Mouse (Mus musculus) thymus, postnatal 14 days (tissue): ENCODE data around the gene Itga2b.
"Not testable (repeated sequence)": the region's sequence is repeated elsewhere in the genome, so short reads cannot be mapped to it uniquely, and the experiment has no call there.

Experiments
- DNase-seq: peaks from one replicate; pipeline ENCODE4 v3.0.0; 2021

Gene Itga2b

DNA sequence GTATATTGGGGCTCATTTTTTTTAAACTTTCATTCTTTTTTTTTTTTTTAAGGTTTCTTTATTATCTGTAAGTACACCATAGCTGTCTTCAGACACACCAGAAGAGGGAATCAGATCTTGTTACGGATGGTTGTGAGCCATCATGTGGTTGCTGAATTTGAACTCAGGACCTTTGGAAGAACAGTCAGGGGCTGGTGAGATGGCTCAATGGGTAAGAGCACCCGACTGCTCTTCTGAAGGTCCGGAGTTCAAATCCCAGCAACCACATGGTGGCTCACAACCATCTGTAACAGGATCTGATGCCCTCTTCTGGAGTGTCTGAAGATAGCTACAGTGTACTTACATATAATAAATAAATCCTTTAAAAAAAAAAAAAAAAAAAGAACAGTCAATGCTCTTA lies 59.6 kb downstream of the Itga2b start:
- DNase-seq: not testable (repeated sequence)

DNA sequence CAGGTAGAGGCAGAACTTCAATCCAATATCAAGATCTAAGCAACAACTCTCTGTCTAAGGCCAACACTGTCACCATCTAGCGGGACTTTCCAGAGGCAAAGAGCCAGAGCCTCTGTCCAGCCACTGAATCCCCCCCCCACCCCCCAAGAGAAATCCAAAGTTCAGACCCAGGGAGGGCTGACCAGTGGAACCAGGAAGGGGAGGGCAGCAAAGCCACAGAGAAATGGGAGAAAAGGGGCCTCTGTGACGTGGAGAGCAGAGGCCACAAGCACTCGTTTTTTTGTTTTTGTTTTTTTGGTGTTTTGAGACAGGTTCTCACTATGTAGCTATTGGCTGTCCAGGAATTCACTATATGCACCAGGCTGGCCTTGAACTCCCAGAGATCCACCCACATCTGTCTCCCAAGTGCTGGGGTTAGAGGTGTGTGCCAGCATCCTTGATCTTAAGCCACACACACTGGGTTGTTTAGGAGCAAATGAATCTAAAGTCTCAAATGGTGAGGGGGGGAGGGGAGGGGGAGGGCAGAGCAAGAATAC lies 60.1 kb downstream of the Itga2b start:
- DNase-seq: no peak

DNA sequence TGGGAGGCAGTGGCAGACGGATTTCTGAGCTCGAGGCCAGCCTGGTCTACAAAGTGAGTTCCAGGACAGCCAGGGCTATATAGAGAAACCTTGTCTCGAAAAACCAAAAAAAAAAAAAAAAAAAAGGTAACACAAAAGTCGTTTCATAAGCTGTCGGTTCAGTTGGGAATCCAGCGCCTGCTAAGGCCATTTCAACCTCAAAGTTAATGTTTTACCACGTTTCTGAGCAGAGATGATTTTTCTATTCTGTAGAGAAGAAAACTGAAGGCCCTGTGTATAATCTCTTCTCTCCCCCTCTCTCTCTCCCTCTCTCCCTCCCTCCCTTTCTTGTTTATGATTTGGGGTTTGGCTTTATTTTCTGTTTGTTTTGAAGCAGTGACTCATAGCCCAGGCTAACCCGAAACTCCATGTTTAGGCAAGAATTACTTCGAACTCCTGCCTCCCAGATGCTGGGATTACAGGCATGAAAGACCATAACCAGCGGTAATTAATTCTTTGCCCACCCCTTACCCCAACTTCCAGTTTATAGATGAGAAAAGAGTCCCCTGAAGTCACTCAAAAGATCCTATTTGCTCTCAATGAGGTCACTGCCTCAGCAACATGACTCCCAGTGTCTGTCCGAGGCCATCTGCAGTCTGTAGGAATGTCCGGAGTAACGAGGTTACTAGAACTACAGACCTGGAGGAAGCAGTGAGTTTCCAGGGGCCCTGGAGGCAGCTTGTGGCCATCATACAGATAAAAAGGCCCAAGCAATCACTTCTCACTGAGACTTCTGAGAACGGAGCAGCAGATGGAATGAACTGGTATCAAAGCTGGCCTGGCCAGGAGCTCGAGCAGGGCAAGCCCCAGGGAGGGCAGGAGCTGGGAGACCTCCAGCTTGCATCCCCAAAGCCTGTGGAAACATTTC lies 60.8 kb downstream of the Itga2b start:
- no peak for DNase-seq

DNA sequence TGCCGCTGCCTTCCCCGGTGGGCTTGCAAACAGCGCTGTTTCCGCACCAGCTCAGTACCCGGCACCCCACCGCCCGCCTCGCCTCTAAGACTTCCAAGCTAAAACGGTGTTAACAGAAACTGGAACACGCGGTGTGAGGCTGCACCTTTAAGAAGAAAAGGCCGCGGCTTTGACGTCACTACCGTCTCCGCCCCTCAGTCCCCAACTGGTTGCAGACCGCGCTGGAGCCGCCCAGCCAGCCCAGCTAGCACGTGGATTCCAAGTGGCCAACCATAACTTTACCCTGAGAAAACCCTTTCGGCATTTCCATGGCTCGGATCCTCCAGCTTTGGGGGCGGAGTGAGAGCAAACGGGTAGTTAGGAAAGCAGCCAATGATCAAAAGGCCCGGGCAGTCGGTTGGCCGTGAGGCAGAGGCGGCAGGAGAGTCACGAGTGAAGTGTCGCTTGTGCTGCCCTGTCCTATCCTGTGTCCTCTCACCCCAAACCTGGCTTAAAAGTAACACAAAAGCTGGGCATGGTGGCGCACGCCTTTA lies 61.5 kb downstream of the Itga2b start:
- peak; percentile 95 for DNase-seq

DNA sequence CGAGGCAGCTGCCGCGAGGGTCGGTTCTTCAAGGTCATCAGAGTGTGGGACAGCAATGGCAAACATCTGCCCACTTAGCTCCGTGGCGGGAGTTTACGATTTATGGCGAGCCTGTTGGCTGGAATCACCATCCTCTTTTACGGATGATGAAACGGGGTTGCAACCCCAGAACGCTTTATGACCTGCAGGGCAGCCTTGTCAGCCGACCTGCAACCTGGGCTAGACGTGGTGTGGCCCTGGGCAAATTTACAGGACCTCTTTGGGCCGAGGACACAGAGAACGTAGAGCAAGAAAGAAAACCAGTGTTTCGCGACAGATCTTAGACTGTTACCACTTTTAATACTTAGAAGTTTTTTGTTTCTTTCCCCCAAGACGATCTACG lies 62.1 kb downstream of the Itga2b start, which contains the start of gene Slc25a39:
TSS of gene Slc25a39 (minus strand) at position 113 of the 382 bp plus-strand sequence.
- no peak for DNase-seq

DNA sequence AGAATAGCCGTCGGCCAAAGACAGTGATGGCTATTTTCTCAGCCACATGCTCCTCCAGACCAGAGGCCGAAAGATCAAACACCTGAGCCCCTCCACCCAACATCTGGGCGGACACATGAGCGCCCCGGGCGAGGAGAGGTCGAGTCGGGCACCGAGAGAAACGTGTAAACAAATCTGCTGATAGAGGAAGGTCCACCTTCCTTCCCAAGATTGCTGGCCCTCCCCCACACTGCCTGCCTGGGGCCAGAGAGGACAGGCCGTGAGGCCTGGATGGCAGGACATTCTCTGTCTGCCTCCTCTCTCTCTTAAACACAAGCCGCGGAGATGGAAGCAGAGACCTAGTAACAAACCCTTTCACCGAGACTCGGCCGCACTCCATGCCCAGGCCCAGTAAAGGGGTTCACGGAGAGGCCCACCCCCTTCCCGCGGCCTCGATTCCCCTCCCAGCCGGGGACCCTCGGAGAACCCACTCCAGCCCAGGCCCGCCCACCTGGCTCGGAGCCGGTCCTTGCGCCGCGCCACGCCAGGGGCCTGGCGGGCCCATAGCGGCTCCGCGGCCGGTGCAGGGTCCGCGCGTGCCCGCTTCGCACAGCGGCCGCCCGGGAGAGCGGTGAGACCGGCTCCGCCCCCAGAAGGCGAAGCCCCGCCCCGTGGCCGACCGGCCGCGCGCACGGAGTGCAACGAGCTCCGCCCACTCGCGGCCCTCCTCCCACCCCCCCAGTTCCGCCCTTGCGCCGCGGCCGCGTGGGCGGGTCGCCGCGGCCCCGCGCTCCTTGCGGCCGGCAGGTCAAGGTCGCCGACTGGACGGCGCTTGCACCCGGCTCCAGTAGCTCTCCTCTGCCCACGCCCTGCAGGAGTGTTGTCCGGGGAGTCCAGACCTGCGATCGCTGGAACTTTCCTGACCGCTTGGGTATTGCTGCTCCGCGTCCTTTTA lies 62.8 kb downstream of the Itga2b start:
- peak; percentile 95 for DNase-seq

DNA sequence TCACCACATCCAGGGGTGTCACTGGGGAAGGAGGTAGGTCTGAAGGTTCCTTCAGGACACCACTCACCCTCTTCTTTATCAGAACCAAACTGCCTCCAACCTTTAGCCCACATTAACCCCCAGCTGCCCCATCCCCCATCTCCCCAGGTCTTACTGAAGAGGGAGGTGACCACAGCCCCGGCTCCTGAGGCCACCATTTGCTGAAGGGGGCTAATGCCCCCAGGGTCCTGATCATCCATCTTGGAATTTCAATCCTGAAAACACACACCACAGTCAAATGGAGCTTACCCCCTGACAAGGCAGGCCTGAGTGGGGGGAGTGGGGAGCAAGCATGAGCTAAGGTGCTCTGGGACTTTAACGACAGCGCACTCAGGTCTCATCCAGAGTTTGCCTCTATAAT lies 63.5 kb downstream of the Itga2b start:
- peak; percentile 8 for DNase-seq

DNA sequence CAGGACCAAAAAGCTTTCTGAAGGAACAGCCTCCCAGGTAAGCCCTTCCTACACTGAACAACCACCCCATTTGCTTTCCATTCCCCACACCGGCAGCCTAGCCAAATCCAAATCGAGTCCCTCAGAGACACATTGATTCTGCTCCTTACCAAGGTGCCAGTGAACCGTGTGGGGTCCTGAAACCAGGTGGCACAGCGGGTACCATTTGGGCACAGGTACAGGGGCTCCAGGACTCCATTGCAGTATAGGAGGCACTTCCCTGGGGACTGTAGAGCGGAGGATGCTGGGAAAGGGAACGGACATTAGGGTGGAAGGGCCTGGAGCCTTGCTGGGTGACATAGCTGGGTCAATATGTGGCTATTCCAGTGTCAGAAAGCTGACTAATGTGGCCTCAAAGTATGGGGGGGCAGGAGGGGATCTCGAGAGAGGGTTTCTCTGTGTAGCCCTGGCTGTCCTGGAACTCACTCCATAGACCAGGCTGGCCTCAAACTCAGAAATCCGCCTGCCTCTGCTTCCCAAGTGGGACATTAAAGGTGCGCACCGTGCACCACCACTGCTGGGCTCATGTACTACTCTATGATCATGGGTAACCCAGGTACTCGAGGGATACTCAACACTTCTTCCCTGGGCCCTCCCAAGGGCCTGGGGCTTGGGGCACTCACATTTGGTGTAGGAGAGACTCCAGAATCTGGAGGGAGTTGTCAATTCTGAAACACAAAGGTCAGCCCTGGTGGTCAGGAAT lies 64.2 kb downstream of the Itga2b start:
- no peak for DNase-seq

DNA sequence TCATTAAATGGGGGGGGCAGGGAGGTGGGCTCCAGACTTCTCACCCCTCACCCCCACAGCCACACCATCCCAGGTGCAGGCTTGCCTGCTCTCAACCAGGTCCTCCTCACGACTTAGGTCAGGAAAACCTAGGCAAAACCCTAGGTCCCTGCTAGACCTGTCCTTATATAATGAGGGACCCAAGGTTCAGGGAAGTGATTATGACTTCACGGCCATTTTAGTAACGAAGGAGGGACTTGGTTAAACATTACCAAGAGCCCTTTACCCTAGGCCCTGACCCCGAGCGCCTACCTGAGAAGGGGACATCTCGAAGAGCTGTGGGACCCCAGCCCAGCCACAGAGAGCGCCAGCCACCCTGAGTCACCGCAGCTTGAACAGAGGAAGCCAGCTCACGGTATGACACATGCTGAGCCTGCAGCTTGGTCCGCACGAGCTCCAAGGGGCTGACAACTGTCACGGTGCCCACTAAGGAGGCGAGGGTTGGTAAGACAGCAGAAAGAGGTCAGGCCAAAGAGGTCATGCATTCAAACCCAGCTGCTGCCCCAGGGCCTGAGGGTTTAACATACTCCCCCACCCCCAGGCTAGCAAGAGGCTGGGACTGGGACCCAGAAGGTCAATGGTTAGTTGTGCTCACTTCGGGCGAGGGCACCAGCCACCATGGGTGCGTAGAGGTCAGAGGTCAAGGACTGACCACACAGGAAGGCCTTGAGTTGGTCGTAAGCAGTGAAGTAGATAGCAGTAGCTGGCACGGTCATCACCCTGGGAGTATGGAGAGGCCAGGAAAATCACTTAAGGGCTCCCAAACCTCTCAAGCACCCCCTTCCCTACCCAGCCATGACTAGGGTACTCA lies 65.5 kb downstream of the Itga2b start:
- no peak for DNase-seq

DNA sequence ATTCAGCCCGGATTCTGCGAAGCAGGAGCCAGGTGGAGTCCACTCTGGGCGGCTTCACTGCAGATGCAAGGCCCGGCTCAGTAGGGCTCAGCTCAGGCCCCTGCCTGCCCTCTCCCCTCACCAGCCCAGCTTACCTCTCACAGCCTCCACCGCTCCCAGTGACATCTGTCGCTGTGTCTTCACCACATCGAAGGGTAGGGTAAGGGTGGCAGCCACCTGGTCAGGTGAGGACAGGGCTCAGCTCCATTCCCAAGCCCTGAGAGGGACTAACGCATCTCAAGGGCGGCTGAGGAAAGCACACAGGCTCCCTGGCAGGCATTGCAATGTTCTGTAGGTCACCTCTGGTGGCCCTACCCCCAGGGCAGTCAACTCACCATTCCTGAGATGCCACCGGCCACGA lies 66.3 kb downstream of the Itga2b start:
- no peak for DNase-seq
